Mouse (Mus musculus) intestine, embryonic 14.5 days (tissue): ENCODE measurements around the gene Tat. TPM values are rescaled to one million over a fixed set of nuclear protein-coding genes. Genes with fewer than 3 reads are reported as not detected.

Source experiments
- ATAC-seq: fragments of 200-750 bp; cut with Nextera tagmentation; replicated peaks from 2 replicates; pipeline ENCODE4 v1.8.0; 2017; ENCODE audit warnings: low read depth, moderate number of reproducible peaks, moderate TSS enrichment, moderate library complexity; ENCODE audit not compliant: low FRiP score, low TSS enrichment
- DNase-seq: peaks from one replicate; pipeline ENCODE4 v3.0.0-alpha.2; 2018; ENCODE audit warnings: low spot score
- H3K27ac ChIP-seq: fragments of 300-500 bp; sonication (generic); 2 replicates; pipeline ENCODE4 v1.5.1; 2014; ENCODE audit warnings: low read depth, mild to moderate bottlenecking, control low read depth
- H3K27me3 ChIP-seq: fragments of 300-500 bp; sonication (generic); replicated peaks from 2 replicates; pipeline ENCODE4 v1.6.1; 2014; ENCODE audit warnings: low read length, control low read depth; ENCODE audit not compliant: control insufficient read depth, insufficient read depth
- H3K36me3 ChIP-seq: fragments of 300-500 bp; sonication (generic); 2 replicates; pipeline ENCODE4 v1.6.1; 2014; ENCODE audit warnings: low read length, control low read depth; ENCODE audit not compliant: control insufficient read depth, insufficient read depth
- H3K4me1 ChIP-seq: fragments of 300-500 bp; sonication (generic); replicated peaks from 2 replicates; pipeline ENCODE4 v1.6.1; 2014; ENCODE audit warnings: low read length, control low read depth, mixed read lengths; ENCODE audit not compliant: control insufficient read depth, insufficient read depth
- H3K4me2 ChIP-seq: fragments of 300-500 bp; sonication (generic); 2 replicates; pipeline ENCODE4 v1.6.1; 2014; ENCODE audit warnings: low read length
- H3K4me3 ChIP-seq: fragments of 300-500 bp; sonication (generic); 2 replicates; pipeline ENCODE4 v1.5.1; 2014; ENCODE audit warnings: low read depth, low read length, control low read depth, mixed read lengths
- H3K9ac ChIP-seq: fragments of 300-500 bp; sonication (generic); 2 replicates; pipeline ENCODE4 v1.6.1; 2014; ENCODE audit warnings: mild to moderate bottlenecking, low read length
- H3K9me3 ChIP-seq: fragments of 300-500 bp; sonication (generic); 2 replicates; pipeline ENCODE4 v1.6.1; 2016; ENCODE audit warnings: low read length, control low read depth; ENCODE audit not compliant: control insufficient read depth
- WGBS: fragments of 180-500 bp; shearing (Covaris S2); extraction: QIAGEN DNeasy Blood & Tissue Kit; methylation state at CpG from one replicate; pipeline ENCODE4 v1.1.7; 2014; 5-methylcytosine and 5-hydroxymethylcytosine counted together
- polyA plus RNA-seq: library from polyadenylated mRNA; unstranded; fragments of >200 nt; fragmentation: Nextera tagmentation; extraction: Ambion mirVana; gene quantifications from 2 replicates; pipeline ENCODE4 v1.2.1, GENCODE M21; 2014

Gene Tat
- polyA plus RNA-seq = not detected in 2 replicates

DNA sequence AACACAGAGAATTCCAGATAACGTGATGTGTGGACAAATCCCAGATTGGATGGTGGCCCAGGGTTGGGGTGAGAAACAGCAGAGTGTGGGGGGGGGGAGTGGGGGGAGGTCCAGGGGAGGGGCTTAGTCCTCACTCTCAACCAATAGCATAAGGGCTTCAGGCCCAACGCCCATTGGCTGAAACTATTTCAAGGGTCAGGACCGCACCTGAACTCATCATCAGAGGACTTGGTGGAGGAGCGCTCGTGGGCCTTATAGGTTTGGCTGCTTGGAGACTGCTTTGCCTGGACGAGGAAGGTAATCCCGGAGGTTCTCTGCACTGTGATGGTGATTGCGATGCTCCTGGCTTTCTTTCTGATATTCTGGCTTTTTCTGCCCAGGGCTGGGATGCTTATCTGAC is at the start of gene Tat:
Tat (plus strand) TSS at position 214 of the 400 bp plus-strand sequence.
- no peak within 1 kb of the TSS for H3K4me2 ChIP-seq
- no peaks in the 10 kb centered on the region for H3K27me3 ChIP-seq
- no peaks in the 10 kb centered on the region for H3K36me3 ChIP-seq
- H3K9ac ChIP-seq = no peak within 1 kb of the TSS
- ATAC-seq = no peak
- H3K4me3 ChIP-seq = no peak within 1 kb of the TSS
- no peak within 1 kb of the TSS for H3K27ac ChIP-seq
- H3K9me3 ChIP-seq = no peaks in the 10 kb centered on the region
- no peak for DNase-seq
- WGBS = 75% methylated on average over 8 of the region's 8 CpGs
- no peaks in the 10 kb centered on the region for H3K4me1 ChIP-seq

DNA sequence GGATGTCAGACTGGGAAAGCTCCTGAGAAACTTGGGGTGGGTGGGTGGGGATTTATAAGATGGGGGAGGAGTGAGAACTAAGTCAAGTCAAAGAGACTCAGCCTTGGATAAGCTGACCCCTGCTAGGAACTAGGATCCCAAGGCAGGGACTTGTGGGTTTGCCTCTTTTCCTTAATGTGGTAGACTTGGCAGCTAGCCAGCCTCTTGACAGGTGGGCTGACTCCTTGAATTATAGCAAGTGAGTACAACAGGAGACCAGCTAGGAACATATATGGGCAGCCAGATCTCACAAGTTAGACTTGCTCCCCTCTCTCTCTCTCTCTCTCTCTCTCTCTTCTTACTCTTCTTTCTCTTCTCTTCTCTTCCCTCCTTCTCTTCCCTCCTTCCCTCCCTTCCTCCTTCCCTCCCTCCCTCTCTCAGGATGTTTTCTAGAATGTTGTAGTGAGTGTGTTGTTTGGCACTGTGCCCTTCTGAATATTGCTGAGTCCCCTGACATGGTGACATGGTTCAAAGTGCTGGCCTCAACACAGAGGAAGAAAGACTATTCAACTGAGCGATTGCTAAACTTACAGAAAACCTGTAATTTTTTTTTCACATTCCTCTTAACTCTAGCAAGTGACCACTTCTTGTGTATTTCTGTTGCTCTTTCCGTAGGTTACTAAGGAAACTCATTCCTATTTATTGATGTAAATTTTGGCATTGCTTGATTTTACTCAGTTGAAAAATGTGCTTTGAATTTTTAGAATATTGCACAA is 48.5 kb upstream of the Tat start:
- WGBS = 79% methylated on average over 2 of the region's 2 CpGs

GRCm38 (mm10) chr8:109945153-109945632 is 45.0 kb upstream of the Tat start:
- no peak; the same call in 1 of the 2 replicates for ATAC-seq
- DNase-seq = no peak
- no peak overlapping the region for H3K27ac ChIP-seq
- H3K9ac ChIP-seq = no peak overlapping the region
- peaks cover 19% of the 10 kb centered on the region for H3K36me3 ChIP-seq
- H3K4me3 ChIP-seq = no peak overlapping the region
- no peak overlapping the region for H3K4me2 ChIP-seq
- no peaks in the 10 kb centered on the region for H3K9me3 ChIP-seq
- 0 out of 2 replicates have a peak, but pooled peaks cover 3% of the 10 kb centered on the region for H3K4me1 ChIP-seq
- H3K27me3 ChIP-seq = peaks cover 28% of the 10 kb centered on the region
- WGBS = 48% methylated on average over 9 of the region's 9 CpGs

More for the DNA sequence above, 48.5 kb upstream of the Tat start:
- no peak for ATAC-seq
- H3K27me3 ChIP-seq = 0 out of 2 replicates have a peak, but pooled peaks cover 6% of the 10 kb centered on the region
- H3K4me1 ChIP-seq = no peaks in the 10 kb centered on the region
- H3K36me3 ChIP-seq = peaks cover 41% of the 10 kb centered on the region
- no peaks in the 10 kb centered on the region for H3K9me3 ChIP-seq
- no peak for DNase-seq
- H3K9ac ChIP-seq = no peak overlapping the region
- no peak overlapping the region for H3K27ac ChIP-seq
- H3K4me2 ChIP-seq = no peak overlapping the region
- no peak overlapping the region for H3K4me3 ChIP-seq

DNA sequence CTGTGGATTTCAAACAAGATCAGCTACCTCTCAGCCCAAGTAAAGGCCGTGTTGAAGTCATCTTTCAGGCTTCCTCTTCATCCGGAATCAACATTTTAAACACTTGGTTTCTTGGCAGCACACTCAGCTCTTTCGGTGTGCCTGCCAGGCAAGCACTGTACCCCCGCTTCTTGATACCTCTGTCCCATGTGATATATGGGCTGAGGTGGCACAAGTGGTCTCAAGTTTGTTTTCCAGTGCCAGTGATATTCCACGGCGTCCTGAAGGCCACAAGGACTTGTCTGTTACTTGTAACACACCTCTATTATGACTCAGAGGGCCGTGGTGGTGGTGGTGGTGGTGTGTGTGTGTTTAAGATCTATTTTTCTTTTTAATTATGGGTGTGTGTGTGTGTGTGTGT is 44.5 kb upstream of the Tat start:
- H3K27me3 ChIP-seq = peaks cover 28% of the 10 kb centered on the region
- peaks cover 14% of the 10 kb centered on the region for H3K36me3 ChIP-seq
- H3K4me1 ChIP-seq = 0 out of 2 replicates have a peak, but pooled peaks cover 3% of the 10 kb centered on the region
- no peak for DNase-seq
- no peak overlapping the region for H3K4me2 ChIP-seq
- H3K9me3 ChIP-seq = no peaks in the 10 kb centered on the region
- no peak overlapping the region for H3K27ac ChIP-seq
- H3K4me3 ChIP-seq = no peak overlapping the region
- WGBS = 81% methylated on average over 7 of the region's 7 CpGs
- no peak overlapping the region for H3K9ac ChIP-seq
- ATAC-seq = no peak

- Histone ChIP-seq H3K4me3 (no peak overlapping the region), H3K4me2 (no peak overlapping the region), H3K27me3 (peaks cover 28% of the 10 kb centered on the region), H3K4me1 (0 out of 2 replicates have a peak, but pooled peaks cover 3% of the 10 kb centered on the region), H3K9me3 (no peaks in the 10 kb centered on the region), H3K36me3 (peaks cover 8% of the 10 kb centered on the region; the same call in 1 of the 2 replicates), H3K27ac (no peak overlapping the region), H3K9ac (no peak overlapping the region)
- 90% methylated on average over 7 of the region's 7 CpGs for WGBS
- ATAC-seq (no peak), DNase-seq (no peak)
These were observed 44.0 kb upstream of the Tat start for GRCm38 (mm10) chr8:109946272-109946671.

GRCm38 (mm10) chr8:109947447-109948284 is 42.6 kb upstream of the Tat start:
- H3K27ac ChIP-seq = no peak overlapping the region
- no peak for DNase-seq
- H3K9ac ChIP-seq = no peak overlapping the region
- peaks cover 28% of the 10 kb centered on the region for H3K27me3 ChIP-seq
- WGBS = 3% methylated on average over 26 of the region's 26 CpGs
- no peaks in the 10 kb centered on the region for H3K9me3 ChIP-seq
- ATAC-seq = 0 out of 2 replicates have a peak, but pooled peaks have one; percentile 25
- peak overlapping the region; percentile 47 for H3K4me2 ChIP-seq
- H3K36me3 ChIP-seq = 0 out of 2 replicates have a peak, but pooled peaks cover 8% of the 10 kb centered on the region
- peak overlapping the region; percentile 5 for H3K4me3 ChIP-seq
- 0 out of 2 replicates have a peak, but pooled peaks cover 3% of the 10 kb centered on the region for H3K4me1 ChIP-seq

- no peak overlapping the region for H3K27ac ChIP-seq
- peak overlapping the region; percentile 5 for H3K4me3 ChIP-seq
- H3K4me1 ChIP-seq = 0 out of 2 replicates have a peak, but pooled peaks cover 3% of the 10 kb centered on the region
- no peak for ATAC-seq
- 0 out of 2 replicates have a peak, but pooled peaks cover 4% of the 10 kb centered on the region for H3K36me3 ChIP-seq
- 6% methylated on average over 19 of the region's 19 CpGs for WGBS
- no peak overlapping the region for H3K9ac ChIP-seq
- H3K27me3 ChIP-seq = peaks cover 28% of the 10 kb centered on the region
- H3K4me2 ChIP-seq = peak overlapping the region; percentile 47
- no peaks in the 10 kb centered on the region for H3K9me3 ChIP-seq
- no peak for DNase-seq
These were observed 42.0 kb upstream of the Tat start for GRCm38 (mm10) chr8:109948285-109948564.

GRCm38 (mm10) chr8:109952171-109952570 is 38.1 kb upstream of the Tat start:
- Histone ChIP-seq H3K9me3 (no peaks in the 10 kb centered on the region), H3K4me2 (no peak overlapping the region), H3K9ac (no peak overlapping the region), H3K27ac (no peak overlapping the region), H3K4me1 (peaks cover 4% of the 10 kb centered on the region; the same call in 1 of the 2 replicates), H3K36me3 (no peaks in the 10 kb centered on the region), H3K27me3 (peaks cover 20% of the 10 kb centered on the region), H3K4me3 (no peak overlapping the region)
- WGBS = 74% methylated on average over 7 of the region's 7 CpGs
- DNase-seq (no peak), ATAC-seq (no peak)
